Mouse (Mus musculus) limb, embryonic 14.5 days (tissue): ENCODE results near the gene Pqlc2. TPM values are rescaled to one million over a fixed set of nuclear protein-coding genes. Genes with fewer than 3 reads are reported as not detected.

Experiments used
- ATAC-seq: fragments of 200-750 bp; cut with Nextera tagmentation; 2 replicates; pipeline ENCODE4 v1.8.0; 2017; ENCODE audit warnings: low read depth, moderate number of reproducible peaks, moderate TSS enrichment; ENCODE audit not compliant: low FRiP score
- DNase-seq: peaks from one replicate; pipeline ENCODE4 v3.0.0-alpha.2; 2015; ENCODE audit warnings: low spot score
- H3K27ac ChIP-seq: fragments of 300-500 bp; sonication (generic); replicated peaks from 2 replicates; pipeline ENCODE4 v1.5.1; 2014; ENCODE audit warnings: low read depth, mild to moderate bottlenecking, low read length, moderate library complexity, mixed read lengths
- H3K27me3 ChIP-seq: fragments of 300-500 bp; sonication (generic); 2 replicates; pipeline ENCODE4 v1.6.1; 2014; ENCODE audit warnings: low read length, mixed read lengths; ENCODE audit not compliant: control insufficient read depth, insufficient read depth
- H3K36me3 ChIP-seq: fragments of 300-500 bp; sonication (generic); 2 replicates; pipeline ENCODE4 v1.6.1; 2014; ENCODE audit warnings: mild to moderate bottlenecking, low read length, moderate library complexity, mixed read lengths; ENCODE audit not compliant: control insufficient read depth, insufficient read depth
- H3K4me1 ChIP-seq: fragments of 300-500 bp; sonication (generic); 2 replicates; pipeline ENCODE4 v1.6.1; 2014; ENCODE audit warnings: antibody characterized with exemption, low read length, mixed read lengths; ENCODE audit not compliant: control insufficient read depth, insufficient read depth
- H3K4me2 ChIP-seq: fragments of 300-500 bp; sonication (generic); replicated peaks from 2 replicates; pipeline ENCODE4 v1.6.1; 2014; ENCODE audit warnings: low read depth, mild to moderate bottlenecking, low read length, moderate library complexity; ENCODE audit not compliant: severe bottlenecking
- H3K4me3 ChIP-seq: fragments of 300-500 bp; sonication (generic); replicated peaks from 2 replicates; pipeline ENCODE4 v1.5.1; 2014; ENCODE audit warnings: low read length
- H3K9ac ChIP-seq: fragments of 300-500 bp; sonication (generic); 2 replicates; pipeline ENCODE4 v1.6.1; 2014; ENCODE audit warnings: mild to moderate bottlenecking, low read depth, low read length, moderate library complexity; ENCODE audit not compliant: severe bottlenecking
- H3K9me3 ChIP-seq: fragments of 300-500 bp; sonication (generic); 2 replicates; pipeline ENCODE4 v1.6.1; 2016; ENCODE audit warnings: low read length; ENCODE audit not compliant: control insufficient read depth
- POLR2A ChIP-seq: fragments of 200-500 bp; IDR thresholded peaks from 2 replicates; pipeline ENCODE4 v1.8.0; 2012; ENCODE audit warnings: inconsistent platforms, mild to moderate bottlenecking, moderate library complexity, borderline replicate concordance; ENCODE audit not compliant: insufficient read depth, insufficient read length; ENCODE audit errors: extremely low read depth
- WGBS: fragments of 180-500 bp; shearing (Covaris S2); extraction: QIAGEN DNeasy Blood & Tissue Kit; methylation state at CpG from one replicate; pipeline ENCODE4 v1.1.7; 2014; 5-methylcytosine and 5-hydroxymethylcytosine counted together
- polyA plus RNA-seq, 2 experiments: library from polyadenylated mRNA; depleted of rRNA in 1 of 2; stranded (reverse) in 1 of 2; unstranded in 1 of 2; fragments of >200 nt; fragmentation: Nextera tagmentation in 1 of 2; extraction: Ambion mirVana in 1 of 2; gene quantifications; 2 replicates each; pipeline versions ENCODE4 v1.2.1 to v1.2.3; 2012 to 2014

Gene Pqlc2
- polyA plus RNA-seq, 2 experiments: 12.9 to 20.7 TPM

DNA sequence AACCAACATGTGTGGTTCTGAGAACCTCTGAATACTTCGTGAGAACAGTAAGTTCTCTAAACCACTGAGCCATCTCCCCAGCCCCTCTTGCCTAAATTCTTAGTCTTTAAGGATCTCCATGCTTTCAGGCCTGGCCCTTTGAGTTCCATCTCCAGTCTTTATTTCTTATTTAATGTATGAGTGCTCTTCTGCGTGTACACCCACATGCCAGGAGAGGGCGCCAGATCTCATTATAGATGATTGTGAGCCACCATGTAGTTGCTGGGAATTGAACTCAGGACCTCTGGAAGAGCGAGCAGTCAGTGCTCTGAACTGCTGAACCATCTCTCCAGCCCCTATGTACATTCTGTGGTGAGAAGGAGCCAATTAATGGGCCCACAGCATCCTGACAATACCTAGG lies 2.1 kb upstream of the Pqlc2 start:
- peak; percentile 32 for DNase-seq
- Histone ChIP-seq H3K4me2 (no peak overlapping the region), H3K9ac (no peak overlapping the region), H3K27ac (no peak overlapping the region), H3K9me3 (no peaks in the 10 kb centered on the region), H3K36me3 (peaks cover 33% of the 10 kb centered on the region), H3K4me3 (no peak overlapping the region), H3K27me3 (no peaks in the 10 kb centered on the region), H3K4me1 (peaks cover 15% of the 10 kb centered on the region)
- ATAC-seq: no peak
- 53% methylated on average over 4 of the region's 4 CpGs for WGBS
- no peak for TF ChIP-seq POLR2A

DNA sequence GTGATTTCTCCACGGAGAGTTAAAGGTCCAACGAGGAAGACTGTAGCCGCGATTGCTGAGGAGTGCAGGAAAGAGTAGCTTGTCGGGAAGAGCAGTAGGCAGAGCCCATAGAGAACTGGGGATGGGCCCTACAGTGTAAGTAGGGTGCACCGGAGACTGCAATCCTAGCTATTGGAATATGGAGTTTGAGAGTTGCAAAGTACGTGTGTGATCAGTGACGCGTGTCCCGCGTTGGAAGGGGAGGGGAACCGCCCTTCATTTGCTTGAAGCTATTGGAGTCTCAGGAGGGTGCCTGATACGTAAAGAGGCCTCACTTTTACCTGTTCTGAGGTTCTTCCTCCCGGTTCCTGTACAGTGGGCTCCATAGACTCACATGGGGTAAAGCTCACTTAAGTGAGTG lies 1.2 kb upstream of the Pqlc2 start:
- H3K27me3 ChIP-seq: no peaks in the 10 kb centered on the region
- peaks cover 15% of the 10 kb centered on the region for H3K4me1 ChIP-seq
- H3K27ac ChIP-seq: no peak overlapping the region
- H3K9ac ChIP-seq: peak overlapping the region; percentile 87
- H3K4me2 ChIP-seq: peak overlapping the region; percentile 83
- TF ChIP-seq POLR2A: no peak
- no peak for ATAC-seq
- H3K4me3 ChIP-seq: peak overlapping the region; percentile 99
- DNase-seq: no peak
- peaks cover 26% of the 10 kb centered on the region for H3K36me3 ChIP-seq
- WGBS: 15% methylated on average over 14 of the region's 14 CpGs
- H3K9me3 ChIP-seq: no peaks in the 10 kb centered on the region

DNA sequence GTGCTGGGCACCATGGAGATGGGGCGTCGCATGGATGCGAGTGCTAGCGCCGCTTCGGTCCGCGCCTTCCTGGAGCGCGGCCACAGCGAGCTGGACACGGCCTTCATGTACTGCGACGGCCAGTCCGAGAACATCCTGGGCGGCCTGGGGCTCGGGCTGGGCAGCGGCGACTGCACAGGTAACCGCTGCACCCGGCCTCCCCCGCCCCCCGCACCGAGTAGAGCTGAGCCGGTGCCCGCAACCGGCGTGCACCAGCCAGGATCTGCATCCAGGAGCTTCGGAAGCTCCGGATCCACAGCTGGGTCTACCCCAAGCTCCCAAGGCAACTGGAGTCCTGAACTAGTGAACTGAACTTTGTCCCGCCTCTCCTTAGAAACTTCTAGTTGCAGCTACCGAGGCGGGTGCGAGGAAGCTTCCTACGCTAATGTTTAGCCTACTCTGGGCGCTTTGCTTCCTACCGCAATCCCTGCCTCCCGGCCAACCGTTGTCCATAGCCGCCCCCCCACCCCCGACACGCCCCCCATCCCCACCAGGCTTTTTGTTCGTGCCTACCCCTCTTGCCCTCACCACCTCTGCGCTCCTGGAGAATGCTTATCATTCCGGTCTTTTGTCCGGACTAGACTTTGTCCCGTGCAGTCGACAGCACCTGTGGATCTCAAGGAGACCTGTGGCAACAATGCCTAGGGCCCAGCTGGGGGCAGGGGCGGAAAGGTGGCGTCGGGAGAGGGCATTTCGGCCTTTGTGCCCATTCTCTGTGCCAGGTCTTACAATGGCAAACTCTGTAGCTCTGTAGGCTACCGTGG lies 592 bp upstream of the Pqlc2 start:
- no peaks in the 10 kb centered on the region for H3K27me3 ChIP-seq
- ATAC-seq (peak; percentile 66), DNase-seq (peak; percentile 26)
- H3K4me1 ChIP-seq: peaks cover 15% of the 10 kb centered on the region
- H3K4me3 ChIP-seq: peak overlapping the region; percentile 99
- H3K36me3 ChIP-seq: peaks cover 28% of the 10 kb centered on the region
- H3K9ac ChIP-seq: peak overlapping the region; percentile 87
- H3K27ac ChIP-seq: peak overlapping the region; percentile 68
- no peak for TF ChIP-seq POLR2A
- H3K9me3 ChIP-seq: no peaks in the 10 kb centered on the region
- 2% methylated on average over 51 of the region's 53 CpGs for WGBS
- peak overlapping the region; percentile 83 for H3K4me2 ChIP-seq

DNA sequence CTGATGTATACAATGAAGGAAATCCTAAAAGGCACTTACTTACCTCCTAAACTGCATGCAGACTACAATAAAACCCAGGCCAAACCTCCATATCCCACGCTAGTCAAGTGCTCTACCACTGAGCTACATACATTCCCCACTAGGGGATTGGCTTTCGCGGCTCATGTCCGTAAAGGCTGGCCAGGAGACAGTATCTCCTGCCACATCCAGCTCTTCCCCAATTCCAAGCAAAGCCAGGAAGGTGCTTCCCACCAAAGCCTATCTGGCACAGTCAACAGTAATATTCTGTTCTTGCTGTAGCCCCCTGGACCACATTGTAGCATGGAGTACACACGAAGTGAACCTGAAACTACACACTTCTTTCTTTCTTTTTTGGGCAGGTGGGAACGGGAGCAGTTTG lies 857 bp downstream of the Pqlc2 start:
- no peak for ATAC-seq
- Histone ChIP-seq H3K4me2 (peak overlapping the region; percentile 83), H3K27ac (peak overlapping the region; percentile 38; the same call in 1 of the 2 replicates), H3K27me3 (no peaks in the 10 kb centered on the region), H3K9me3 (no peaks in the 10 kb centered on the region), H3K9ac (peak overlapping the region; percentile 87), H3K4me1 (peaks cover 15% of the 10 kb centered on the region), H3K36me3 (peaks cover 19% of the 10 kb centered on the region), H3K4me3 (peak overlapping the region; percentile 99)
- no peak for DNase-seq
- no peak for TF ChIP-seq POLR2A
- 16% methylated on average over 6 of the region's 6 CpGs for WGBS

DNA sequence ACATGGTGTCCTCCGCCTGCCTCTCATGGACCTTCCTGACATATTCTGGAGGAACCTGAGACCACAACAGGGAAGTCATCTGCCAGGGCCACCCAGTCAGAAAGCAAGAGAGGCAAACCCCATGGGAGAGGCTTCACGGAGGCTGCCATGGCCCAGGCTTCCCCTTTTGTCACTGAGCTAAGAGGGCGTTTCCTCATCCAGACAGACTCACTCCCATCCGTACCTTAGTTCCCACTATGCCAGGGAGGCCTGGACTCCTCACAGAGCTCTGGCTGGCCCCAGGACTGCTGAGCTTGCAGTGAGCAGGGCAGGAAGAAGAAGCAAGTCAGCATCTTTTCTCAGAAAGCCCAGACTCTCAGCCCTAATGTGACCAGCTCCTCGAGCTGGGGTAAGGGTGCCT lies 2.6 kb downstream of the Pqlc2 start:
- H3K4me1 ChIP-seq: peaks cover 15% of the 10 kb centered on the region
- H3K4me2 ChIP-seq: no peak overlapping the region
- H3K27ac ChIP-seq: no peak overlapping the region
- no peaks in the 10 kb centered on the region for H3K27me3 ChIP-seq
- H3K36me3 ChIP-seq: peaks cover 17% of the 10 kb centered on the region; the same call in 1 of the 2 replicates
- H3K9me3 ChIP-seq: no peaks in the 10 kb centered on the region
- no peak for DNase-seq
- 85% methylated on average over 5 of the region's 5 CpGs for WGBS
- no peak for ATAC-seq
- no peak overlapping the region for H3K4me3 ChIP-seq
- H3K9ac ChIP-seq: no peak overlapping the region
- TF ChIP-seq POLR2A: no peak
